Mouse (Mus musculus) layer of hippocampus, adult 9-10 months (tissue): ENCODE results near the gene Bmpr1b.

ENCODE experiments used
- DNase-seq: peaks from one replicate; pipeline ENCODE4 v3.0.0; 2022; ENCODE audit warnings: low spot score

Bmpr1b gene

DNA sequence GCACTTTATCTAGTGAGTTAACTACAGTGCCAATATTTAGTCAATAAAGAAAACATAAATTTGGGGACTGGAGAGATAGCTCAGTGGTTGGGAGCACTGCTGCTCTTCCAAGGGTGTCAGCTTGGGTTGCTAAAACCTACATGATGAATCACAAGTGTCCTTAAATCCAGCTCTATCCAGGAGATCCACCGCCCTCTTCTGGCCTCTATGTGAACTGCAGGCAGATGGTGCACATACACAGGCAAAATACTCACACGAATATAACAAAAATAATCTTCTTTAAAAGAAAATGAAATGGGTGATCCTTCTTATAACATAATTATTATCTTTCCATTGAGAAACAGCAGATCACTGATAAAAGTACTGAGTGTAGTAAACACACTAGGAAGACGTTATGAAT is 268.9 kb downstream of the Bmpr1b start:
- DNase-seq, result no peak

DNA sequence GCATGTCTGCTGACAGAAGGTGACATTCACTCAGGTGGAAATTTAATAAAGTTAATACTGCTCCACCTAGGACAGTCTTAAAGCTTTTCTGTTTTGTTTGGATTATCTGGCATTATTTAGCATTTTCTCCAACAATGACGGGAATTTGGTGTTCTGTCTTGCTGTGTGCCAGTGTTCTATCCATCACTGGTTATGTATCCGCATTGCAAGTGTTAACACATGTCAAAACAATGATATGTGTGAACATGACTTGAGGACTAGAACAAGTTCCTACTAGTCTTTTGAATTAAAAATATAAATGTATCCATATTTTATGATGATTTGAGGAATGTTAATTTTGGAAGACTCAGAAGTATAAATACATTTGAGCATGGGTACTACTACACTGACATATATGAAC is 269.7 kb downstream of the Bmpr1b start:
- no peak for DNase-seq

DNA sequence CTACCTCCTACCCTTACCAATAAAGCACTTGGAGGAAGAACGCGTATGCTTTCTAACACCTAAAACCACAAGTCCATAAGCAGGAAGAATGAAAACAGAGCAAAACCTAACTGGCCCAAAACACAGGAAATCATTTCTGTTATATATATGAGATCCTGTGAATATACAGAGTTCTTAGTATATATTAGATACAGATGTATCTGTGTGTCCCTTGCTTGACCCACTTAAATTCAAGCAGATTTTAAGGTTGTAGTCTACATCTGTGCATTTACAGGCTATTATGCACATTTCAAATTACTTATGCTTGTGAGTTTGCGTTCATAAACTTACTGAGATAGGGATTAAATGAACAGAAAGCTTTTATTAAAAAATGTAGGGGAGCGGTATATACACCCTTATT is 271.5 kb downstream of the Bmpr1b start:
- no peak for DNase-seq

DNA sequence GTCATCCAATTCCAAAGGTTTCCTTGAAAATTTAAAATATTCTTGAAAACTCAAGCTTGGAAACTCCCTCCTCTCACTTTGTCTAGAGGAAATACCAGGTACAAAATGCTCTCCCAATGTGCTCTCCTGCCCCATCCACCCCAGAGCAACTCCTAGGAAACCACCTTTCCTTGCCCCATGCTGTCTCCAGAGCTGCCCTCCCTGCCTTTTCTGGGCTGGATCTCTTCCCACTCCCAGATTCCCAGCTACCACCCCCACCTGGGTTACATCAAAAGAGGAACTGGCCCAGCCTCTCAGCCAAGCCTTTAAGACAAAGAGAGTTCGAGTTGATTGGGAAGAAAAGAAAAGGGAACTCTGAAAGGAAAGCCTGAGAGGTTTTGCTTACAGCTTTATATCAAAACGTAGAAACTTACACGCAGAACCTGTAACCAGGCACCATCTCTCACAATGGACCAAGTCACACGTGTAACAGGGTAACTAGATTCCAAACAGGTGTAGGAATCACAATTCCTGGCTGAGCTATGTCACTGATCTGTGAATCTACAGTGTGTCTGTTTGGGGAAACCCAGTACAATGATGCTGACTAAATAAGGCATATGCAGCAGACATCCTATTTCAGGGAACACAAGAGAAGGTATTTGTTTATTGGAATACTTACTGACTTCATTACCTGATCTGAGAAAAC is 272.2 kb downstream of the Bmpr1b start:
- DNase-seq, result no peak

DNA sequence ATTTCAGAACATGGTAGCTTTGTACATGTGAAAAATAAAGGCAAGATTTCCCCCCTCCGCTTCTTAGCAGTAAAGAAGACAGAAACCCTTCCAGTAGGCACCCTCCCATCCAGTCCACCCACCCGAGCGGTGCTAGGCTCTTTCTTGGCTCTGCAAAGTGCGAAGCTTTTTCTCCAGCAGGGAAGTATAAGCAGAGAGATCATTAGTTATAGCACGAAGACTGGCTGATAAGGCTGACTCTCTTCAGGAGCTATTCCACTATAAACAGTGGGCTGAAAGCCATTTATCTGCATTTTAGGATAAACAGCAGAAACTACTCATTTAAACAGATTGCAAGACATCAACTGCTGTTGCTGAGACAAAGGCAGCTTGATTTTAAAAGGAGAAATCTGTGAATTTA is 274.1 kb downstream of the Bmpr1b start:
- DNase-seq, result no peak

DNA sequence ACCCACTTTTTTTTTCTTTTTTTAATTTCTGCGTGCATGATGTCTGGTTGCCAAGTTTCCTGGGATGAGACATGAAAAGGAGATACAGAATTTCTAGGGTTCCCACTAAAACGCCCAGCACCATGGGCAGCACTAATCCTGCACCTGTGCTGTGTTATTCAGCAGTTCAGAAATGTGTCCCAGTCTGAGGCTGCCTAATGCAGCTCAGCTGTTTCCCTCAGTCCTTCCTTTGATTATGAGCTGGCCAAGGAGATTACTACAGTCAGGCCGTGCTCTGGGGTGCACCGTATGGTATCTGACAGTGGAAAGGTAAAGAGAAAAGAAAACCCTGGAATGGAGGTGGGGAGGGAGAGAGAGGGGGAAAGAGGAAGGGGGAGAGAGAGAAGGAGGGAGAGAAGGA is 278.6 kb downstream of the Bmpr1b start:
- no peak for DNase-seq

DNA sequence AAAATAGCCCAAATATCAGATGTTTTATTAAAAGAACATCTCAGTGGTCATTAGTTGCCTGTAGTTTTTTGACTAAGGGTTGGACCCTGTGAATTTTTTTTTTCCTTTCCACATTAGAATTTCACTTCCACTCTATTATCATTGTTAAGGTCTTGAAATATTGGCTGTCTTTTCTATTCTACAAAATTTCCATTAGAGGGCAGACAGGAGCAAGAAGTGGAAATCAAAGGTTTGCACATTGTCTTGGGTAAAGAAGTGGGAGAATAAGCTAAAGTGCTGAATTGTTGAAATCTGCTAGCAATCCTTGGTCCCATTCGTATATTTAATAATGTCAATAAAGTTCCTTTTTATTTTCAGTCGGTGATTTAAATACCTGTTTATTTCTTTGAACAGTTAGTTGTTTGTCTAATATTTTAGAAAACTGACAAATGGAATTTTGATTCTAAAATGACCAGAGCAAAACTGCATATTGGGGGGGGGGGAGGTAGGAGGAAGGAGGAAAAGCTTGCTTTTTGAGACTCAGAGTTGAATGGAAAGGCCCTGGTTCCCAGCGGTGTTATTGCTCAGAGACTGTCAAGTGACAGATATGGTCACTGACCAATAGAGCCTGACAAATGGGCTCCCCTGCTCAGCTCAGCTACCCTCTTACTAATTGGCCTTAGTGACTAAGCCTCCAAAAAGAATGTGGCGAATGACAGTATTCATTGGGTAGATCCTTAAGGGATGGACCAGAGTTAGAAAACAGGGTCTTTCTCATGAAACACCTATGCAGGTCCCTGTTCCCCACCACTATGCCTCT is 281.6 kb downstream of the Bmpr1b start:
- DNase-seq, result no peak

DNA sequence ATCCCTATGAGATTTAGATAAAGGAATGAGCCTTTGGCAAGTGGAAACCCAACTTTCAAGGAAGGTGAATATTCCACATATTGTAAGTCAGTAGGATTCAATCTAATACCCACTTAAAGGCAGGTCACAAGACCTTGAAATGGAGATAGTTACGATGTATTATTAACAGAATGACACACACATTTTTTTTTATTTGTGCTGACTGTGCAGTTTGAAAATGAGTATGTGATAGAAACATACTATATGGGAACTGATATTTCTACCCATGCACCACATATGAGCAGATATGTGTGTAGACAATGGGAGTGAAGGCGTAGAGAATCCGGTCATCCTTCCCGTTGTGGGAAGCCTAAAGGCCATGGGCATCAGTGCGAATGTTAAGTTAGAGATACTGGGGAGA is 285.0 kb downstream of the Bmpr1b start:
- no peak for DNase-seq

DNA sequence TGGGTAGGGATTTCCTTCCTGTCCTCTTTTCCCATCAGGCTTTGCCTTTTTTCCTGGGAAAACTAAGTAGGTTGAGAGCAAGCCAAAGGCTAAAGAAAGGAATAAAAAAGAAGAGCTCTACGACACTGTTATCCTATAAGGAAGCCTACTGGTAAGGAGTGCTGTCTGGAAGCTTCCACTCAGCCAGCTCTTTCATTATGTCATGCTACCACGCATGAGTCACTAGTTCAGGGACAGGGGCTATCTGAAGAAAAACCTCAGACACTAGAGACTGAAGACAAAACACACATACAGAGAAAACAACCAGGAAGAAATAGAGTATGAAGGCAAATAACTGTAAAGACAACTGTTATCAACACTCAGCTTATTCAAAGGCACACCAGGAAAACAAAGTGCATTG is 286.7 kb downstream of the Bmpr1b start:
- no peak for DNase-seq

DNA sequence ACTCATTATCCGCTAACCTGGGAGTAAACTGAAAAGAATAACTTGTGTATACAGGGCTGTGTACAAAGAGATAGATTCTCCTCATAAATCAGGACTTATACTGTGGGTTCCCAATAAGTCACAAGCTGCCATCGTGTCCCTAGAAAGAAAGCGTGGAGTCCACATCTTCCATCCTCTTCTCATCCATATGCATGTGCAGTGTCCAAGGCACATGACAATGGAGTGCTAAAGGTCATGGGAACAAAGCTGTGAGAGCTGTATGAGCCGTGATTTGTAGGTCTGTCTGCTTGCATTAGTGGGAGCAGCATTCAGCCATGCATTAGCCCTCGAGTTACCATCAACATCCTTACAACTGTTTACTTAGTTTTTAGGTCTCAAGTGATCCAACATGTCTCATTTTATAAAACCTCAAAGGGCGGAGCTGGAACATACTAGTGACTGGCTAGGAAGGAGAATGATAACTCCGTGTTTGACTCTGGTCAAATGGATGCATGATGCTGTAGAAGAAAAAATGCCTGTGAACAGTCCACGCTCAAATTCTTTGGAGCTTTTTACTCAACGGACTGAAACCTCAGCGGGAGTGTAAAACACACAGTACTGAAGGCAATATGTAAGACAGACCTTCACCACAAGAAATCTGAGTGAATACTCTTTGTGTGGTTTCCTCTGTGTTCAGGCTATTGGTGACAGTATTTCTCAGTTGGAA is 296.7 kb downstream of the Bmpr1b start:
- DNase-seq, result no peak

DNA sequence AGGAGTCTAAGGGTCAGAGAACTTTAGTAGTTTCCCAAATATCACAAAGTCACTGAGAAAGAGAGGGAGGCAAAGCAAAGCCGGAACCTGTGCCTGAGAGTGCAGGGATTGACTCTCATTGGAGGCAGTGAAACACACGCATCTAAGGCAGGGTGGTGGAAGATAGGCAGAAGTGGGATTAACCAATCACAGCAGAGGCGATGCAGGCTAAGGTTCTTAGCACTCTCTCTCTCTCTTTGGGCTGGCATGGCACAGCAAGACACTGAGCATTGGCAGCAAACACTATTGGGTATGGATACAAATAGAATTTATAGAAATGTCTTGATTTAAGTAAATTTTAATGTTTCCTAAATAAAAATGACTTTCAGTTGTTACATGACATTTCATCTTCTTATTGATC is 297.4 kb downstream of the Bmpr1b start:
- DNase-seq, result no peak

DNA sequence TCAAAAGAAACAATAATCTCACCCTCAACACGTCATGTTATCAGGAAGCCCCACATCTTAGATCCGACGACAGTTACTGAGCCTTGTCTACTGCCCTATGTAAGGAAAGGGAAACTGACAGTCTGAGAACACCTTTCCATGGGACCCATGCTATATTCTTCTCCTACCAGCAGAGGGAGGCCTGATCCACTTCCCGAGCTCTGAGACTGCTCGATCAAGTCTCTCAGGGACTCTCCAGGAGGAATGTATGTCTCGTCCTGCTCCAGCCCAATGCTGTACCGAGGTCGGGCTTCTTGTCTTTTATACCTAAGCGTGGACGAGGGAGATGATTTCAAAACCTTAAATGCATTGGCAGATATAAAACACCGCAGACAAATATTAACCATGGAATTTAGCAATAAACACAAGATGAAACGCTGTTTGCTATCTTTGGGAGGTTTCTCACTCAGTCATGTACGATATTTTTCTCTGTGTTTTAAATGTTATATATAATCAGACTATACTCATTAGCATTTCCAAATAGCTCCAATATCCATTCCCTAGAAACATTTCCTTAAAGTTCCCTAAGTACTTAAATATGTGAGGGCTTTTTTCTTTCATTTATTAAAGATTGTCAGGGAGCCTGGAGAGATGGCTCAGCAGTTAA is 306.3 kb downstream of the Bmpr1b start:
- peak; percentile 12 for DNase-seq

DNA sequence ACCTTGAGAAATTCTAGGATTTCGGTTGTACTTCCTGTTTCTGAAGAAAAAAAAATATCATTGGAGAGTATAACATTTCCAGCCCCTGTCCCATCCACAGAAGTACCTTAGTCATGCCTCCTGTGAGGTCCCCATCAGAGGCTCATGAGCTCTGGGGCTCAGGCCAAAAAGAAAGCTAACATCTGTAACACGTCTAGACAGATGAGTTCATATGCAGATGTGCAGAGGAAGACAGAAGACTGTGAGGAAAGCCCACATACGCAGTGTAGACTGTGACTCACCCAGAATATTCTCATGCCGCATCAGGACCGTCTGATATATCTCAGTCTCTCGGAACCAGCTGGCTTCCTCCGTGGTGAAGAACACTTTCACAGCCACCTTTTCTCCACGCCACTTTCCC is 312.1 kb downstream of the Bmpr1b start:
- no peak for DNase-seq

DNA sequence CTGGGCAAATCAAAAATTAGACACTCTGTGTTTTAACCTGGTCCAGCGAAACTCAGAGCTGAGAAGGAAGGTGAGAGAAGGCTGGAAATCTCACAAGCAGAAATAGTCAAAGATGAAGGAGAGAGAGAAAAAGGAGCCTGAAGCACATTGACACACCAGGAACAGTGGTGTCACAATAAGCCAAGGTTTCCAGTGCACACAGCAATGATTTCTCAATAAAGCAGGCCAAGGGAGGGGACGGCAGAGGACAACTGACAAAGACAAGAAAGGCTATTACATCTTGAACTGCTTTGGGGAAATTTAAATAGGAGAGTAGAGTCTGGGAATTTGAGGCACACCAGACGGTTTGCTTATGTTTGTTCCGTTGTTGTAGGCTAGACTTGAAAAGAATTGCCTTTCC is 314.9 kb downstream of the Bmpr1b start:
- no peak for DNase-seq

DNA sequence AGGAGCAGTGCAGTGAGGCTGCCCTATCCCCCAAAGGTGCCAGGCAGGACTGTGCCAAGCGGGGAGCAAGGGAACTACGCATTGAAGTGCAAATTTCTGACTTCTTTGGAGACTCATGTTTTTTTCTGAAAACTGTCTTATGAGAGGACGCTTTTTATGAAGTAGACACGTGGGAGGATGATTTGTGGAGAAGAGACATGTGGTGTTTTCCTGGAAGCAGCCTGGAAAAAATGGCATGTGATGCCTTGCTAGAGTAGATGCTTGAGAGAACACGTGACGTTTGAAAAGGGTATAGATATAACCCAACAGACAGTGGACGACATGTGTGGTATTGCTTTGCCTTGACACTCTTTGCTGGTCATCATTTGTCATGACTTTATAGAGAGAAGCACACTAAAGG is 319.1 kb downstream of the Bmpr1b start:
- DNase-seq, result no peak

DNA sequence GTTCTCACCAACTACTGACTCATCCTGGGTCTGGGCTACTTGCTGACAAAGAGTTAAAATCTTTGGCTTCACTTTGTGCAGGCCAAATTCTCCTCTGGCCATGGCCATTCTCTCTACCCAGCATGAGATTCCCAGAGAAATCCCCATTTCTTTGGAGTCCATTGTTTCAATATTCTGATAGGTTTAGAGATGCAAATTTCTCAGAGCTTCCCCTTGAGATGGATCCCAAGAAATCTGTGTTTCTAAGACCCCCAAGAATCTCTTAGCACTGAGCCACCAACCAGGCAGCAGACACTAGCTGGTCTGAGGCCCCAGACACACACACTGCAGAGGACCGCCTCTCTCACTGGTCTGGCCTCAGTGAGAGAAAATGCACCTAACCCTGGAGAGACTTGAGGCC is 320.0 kb downstream of the Bmpr1b start:
- no peak for DNase-seq

DNA sequence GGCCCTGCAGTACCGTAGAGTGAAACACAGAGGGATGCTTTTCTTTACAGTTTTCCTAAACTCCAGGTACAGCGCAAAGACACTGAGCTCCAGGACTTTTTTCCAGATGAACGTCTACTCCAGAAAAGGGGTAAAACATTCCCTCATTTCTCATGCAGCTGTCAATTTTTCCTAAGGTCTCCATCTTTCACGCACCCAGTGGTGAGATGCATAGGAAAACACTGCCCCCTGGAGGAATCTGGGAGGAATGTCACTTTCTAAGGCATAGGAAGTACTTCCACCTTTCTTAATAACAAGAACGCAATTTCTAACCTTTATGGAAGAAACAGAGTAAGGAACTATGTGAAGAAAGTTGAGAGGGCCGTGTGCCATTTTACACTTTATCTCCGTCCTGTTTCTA is 330.4 kb downstream of the Bmpr1b start:
- no peak for DNase-seq

DNA sequence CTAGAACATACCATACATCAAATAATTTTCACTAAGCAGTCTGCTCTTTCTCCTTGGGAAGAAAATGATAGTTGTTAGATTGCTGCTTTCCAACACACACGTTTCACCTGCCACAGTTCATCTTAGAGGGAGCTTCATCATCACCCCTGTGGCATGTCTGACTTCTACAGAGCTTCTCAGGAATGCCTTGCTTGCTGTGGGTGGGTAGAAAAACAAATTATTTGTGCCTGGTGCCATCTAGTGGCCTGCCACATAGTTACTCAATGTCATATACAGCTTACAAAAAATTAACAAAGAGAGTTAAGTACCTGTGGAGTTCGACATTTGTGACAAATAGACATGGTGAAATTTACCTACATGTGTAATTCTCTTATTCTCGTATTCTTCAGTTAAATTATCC is 338.1 kb downstream of the Bmpr1b start:
- DNase-seq, result peak; percentile 64

DNA sequence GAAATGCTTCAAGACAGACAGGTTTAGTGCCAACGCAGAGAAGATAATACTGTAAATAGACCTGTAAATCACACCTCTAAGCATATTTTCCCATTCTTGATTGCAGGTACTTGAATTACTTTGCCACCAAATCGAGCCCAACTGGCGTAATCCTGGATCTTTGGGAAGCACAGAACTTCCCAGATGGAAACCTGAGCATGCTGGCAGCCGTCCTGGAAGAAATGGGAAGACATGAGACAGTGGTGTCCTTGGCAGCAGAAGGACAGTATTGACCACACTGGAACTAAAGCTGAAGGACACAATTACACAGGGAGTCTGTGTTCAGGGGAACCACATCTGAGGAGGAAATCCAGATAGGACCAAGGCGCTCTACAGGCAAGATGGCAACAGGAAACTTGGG is 340.9 kb downstream of the Bmpr1b start:
- no peak for DNase-seq

DNA sequence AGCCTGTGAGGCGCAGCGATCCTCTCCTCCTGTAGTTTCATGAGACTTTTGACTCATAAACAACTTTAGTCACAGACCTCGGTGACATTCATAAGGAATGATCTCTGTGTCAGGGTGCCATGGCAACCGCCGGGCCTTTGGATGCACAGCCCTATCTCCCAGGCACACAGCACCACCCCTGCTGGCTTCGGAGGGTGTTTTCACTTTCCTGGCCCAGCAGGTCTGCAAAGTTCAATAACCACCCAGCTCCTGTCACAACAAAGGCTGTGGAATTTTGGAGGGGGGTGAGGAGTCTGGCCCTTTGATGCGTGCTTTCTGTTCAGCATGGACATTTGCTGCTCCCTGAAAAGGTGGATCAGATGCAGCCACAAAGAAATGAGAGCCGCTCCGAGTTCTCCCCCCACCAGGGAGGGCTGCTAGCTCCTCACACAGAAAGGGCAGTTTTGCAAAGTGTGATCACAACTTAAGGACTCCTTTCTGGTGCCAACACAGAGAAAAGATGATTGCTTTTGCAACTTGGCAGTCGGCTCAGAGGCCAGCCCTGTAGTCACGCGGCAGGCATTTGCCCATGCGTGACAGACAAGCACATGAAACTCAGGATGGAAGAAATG is 349.8 kb downstream of the Bmpr1b start:
- DNase-seq, result no peak

DNA sequence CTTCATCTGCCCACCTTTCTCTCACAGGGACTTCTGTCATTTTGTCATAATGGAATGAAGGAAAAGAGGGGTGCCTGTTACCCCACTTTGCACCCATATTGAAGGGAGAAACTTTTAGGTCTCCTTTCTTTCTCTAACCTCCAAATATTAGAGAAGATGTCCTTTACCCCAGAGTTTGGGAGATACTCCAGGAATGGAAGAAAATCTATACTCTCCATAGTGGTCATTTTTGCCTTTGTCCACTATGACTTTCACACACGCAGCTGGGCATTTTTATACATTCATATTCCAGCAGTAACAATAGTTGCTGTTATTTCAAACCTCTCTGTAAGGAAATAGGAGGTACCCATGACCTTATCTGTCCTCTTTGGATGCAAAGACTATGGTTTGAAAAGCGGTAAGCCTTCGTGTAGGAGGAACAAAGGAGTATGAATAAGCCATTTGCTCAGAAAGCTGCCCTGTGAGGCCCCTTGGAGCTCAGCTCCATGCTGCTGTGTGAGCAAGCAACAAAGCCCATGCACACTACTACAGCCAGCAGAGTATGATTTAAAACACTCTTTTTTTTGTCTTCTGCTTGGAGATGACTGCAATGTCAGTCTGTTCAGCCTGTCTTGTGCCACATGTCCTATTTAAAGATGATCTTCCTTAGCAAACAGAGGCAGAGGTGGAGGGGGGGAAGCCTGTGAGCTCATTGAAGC is 350.5 kb downstream of the Bmpr1b start:
- DNase-seq, result no peak

DNA sequence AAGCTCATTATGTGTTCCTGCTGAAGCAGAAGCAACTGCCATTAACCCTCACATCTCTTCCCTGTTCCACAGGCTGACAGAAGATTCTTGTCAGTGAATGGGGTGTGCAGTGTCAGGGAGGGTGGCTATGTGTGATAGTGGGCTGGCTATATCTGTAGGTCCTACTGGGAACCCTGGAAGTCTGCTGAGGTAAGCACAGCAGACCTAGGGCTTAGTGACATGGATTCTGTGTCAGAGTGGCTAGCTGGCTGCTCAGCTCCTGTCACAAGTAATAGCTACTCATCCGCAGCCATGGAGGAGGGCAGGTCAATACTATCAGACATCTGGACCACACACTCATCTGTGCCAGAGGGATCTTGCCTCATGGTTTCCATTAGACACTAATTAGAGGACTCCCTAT is 354.4 kb downstream of the Bmpr1b start:
- no peak for DNase-seq
